Mouse (Mus musculus) forebrain, embryonic 11.5 days (tissue): ENCODE results near the gene Izumo1. TPM values are rescaled to one million over a fixed set of nuclear protein-coding genes. Genes with fewer than 3 reads are reported as not detected.

Experiments used
- ATAC-seq: fragments of 200-750 bp; cut with Nextera tagmentation; replicated peaks from 2 replicates; pipeline ENCODE4 v1.8.0; 2017; ENCODE audit warnings: moderate TSS enrichment; ENCODE audit not compliant: low FRiP score
- DNase-seq: peaks from one replicate; pipeline ENCODE4 v3.0.0-alpha.2; 2017; ENCODE audit warnings: low spot score
- H3K27ac ChIP-seq: fragments of 300-500 bp; sonication (generic); 2 replicates; pipeline ENCODE4 v1.5.1; 2014; ENCODE audit warnings: low read depth, low read length
- H3K27me3 ChIP-seq: fragments of 300-500 bp; sonication (generic); 2 replicates; pipeline ENCODE4 v1.6.1; 2014; ENCODE audit warnings: mild to moderate bottlenecking, low read length, mixed read lengths; ENCODE audit not compliant: control insufficient read depth, insufficient read depth
- H3K36me3 ChIP-seq: fragments of 300-500 bp; sonication (generic); 2 replicates; pipeline ENCODE4 v1.6.1; 2014; ENCODE audit warnings: mild to moderate bottlenecking, low read length, moderate library complexity, mixed read lengths; ENCODE audit not compliant: control insufficient read depth, insufficient read depth
- H3K4me1 ChIP-seq: fragments of 300-500 bp; sonication (generic); replicated peaks from 2 replicates; pipeline ENCODE4 v1.6.1; 2014; ENCODE audit warnings: low read length, mixed read lengths; ENCODE audit not compliant: control insufficient read depth, insufficient read depth
- H3K4me2 ChIP-seq: fragments of 300-500 bp; sonication (generic); 2 replicates; pipeline ENCODE4 v1.6.1; 2014; ENCODE audit warnings: low read depth, mild to moderate bottlenecking, low read length, moderate library complexity, mixed read lengths; ENCODE audit not compliant: severe bottlenecking
- H3K4me3 ChIP-seq: fragments of 300-500 bp; sonication (generic); 2 replicates; pipeline ENCODE4 v1.5.1; 2014; ENCODE audit warnings: low read depth, low read length
- H3K9ac ChIP-seq: fragments of 300-500 bp; sonication (generic); 2 replicates; pipeline ENCODE4 v1.6.1; 2014; ENCODE audit warnings: low read length
- H3K9me3 ChIP-seq: fragments of 300-500 bp; sonication (generic); 2 replicates; pipeline ENCODE4 v1.6.1; 2016; ENCODE audit warnings: low read length, mixed read lengths; ENCODE audit not compliant: control insufficient read depth
- WGBS: fragments of 180-500 bp; shearing (Covaris S2); extraction: QIAGEN DNeasy Blood & Tissue Kit; methylation state at CpG from one replicate; pipeline ENCODE4 v1.1.7; 2014; 5-methylcytosine and 5-hydroxymethylcytosine counted together
- polyA plus RNA-seq: library from polyadenylated mRNA; unstranded; fragments of >200 nt; fragmentation: Nextera tagmentation; extraction: Ambion mirVana; gene quantifications from 2 replicates; pipeline ENCODE4 v1.2.1, GENCODE M21; 2014

Izumo1 gene
- polyA plus RNA-seq, 1 experiment from 2014 or later: not detected

DNA sequence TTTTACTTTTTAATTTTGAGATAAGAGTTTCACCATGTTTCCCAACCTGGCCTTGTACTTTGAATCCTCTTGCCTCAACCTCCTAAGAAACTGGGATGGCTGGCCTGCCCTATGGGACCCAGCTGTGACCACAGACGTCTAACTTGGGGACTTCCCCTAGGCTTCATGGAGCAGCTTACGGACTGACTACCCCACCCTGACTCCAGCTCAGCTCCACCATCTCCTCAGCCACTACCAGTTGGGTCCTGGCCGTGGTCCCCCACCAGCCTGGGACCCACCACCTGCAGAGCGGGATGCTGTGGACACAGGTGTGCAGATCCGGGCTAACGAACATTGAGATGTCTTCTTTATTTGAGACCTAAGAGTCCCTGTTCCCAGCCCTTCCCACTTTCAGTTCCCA is 16.1 kb downstream of the Izumo1 start:
- Histone ChIP-seq H3K36me3 (no peaks in the 10 kb centered on the region), H3K4me1 (peaks cover 6% of the 10 kb centered on the region), H3K27me3 (no peaks in the 10 kb centered on the region), H3K4me3 (no peak overlapping the region), H3K4me2 (peak overlapping the region; percentile 53; the same call in 1 of the 2 replicates), H3K9ac (no peak overlapping the region), H3K9me3 (no peaks in the 10 kb centered on the region; the same call in 1 of the 2 replicates), H3K27ac (no peak overlapping the region)
- DNase-seq (no peak), ATAC-seq (no peak)
- 95% methylated on average over 6 of the region's 6 CpGs for WGBS

DNA sequence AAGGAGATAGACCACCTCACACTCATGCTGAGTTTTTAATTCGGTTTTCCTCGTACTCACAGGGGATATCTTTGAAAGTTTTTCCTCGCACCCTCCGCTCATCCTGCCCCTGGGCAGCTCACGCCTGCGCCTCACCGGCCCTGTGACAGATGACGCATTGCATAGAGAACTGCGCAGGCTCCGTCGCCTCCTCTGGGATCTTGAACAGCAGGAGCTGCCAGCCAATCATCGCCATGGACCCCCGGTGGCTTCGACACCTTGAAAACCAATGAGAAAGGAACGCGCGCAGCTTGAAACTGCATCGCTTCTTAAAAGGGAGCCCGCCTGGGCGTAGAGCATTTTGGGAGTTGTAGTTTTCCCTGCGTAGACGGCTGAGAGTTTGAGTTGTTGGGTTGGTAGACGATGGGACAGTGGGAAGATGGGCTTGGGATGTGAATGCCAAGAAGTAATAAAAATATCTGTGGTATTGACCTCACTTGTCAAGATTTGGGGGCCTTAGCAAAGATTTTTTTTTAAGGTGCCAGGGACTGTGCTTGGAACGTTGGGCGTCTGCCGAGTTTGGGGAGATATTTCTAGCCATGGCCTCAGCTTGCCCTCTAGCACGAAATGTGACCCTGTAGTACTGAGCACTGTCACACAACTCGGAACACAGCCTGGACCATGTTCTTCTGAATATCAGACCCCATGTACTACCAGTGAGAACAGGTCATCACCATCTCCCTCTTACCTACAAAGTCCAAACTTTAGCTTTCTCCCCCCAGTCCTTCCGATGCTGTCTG is 17.2 kb downstream of the Izumo1 start:
- peak overlapping the region; percentile 53 for H3K4me2 ChIP-seq
- peaks cover 9% of the 10 kb centered on the region for H3K4me1 ChIP-seq
- ATAC-seq (peak; percentile 85), DNase-seq (peak; percentile 96)
- H3K4me3 ChIP-seq: peak overlapping the region; percentile 21
- no peak overlapping the region for H3K27ac ChIP-seq
- 18% methylated on average over 29 of the region's 29 CpGs for WGBS
- no peaks in the 10 kb centered on the region; the same call in 1 of the 2 replicates for H3K9me3 ChIP-seq
- peak overlapping the region; percentile 45 for H3K9ac ChIP-seq
- H3K36me3 ChIP-seq: no peaks in the 10 kb centered on the region
- no peaks in the 10 kb centered on the region for H3K27me3 ChIP-seq

GRCm38 (mm10) chr7:45639561-45640027 is 18.0 kb downstream of the Izumo1 start, which contains the start of gene Mamstr:
TSS of gene Mamstr (plus strand) at chr7:45639977.
- ATAC-seq: no peak
- no peaks in the 10 kb centered on the region for H3K27me3 ChIP-seq
- H3K4me2 ChIP-seq: no peak within 1 kb of the TSS
- no peaks in the 10 kb centered on the region; the same call in 1 of the 2 replicates for H3K9me3 ChIP-seq
- no peak within 1 kb of the TSS for H3K9ac ChIP-seq
- H3K4me3 ChIP-seq: no peak within 1 kb of the TSS; the same call in 1 of the 2 replicates
- 18% methylated on average over 19 of the region's 19 CpGs for WGBS
- DNase-seq: no peak
- no peaks in the 10 kb centered on the region for H3K36me3 ChIP-seq
- no peak within 1 kb of the TSS for H3K27ac ChIP-seq
- peaks cover 13% of the 10 kb centered on the region for H3K4me1 ChIP-seq

GRCm38 (mm10) chr7:45640191-45640957 is 18.8 kb downstream of the Izumo1 start:
- H3K4me2 ChIP-seq: no peak overlapping the region
- H3K27ac ChIP-seq: no peak overlapping the region
- peaks cover 15% of the 10 kb centered on the region for H3K4me1 ChIP-seq
- WGBS: 73% methylated on average over 19 of the region's 19 CpGs
- H3K36me3 ChIP-seq: no peaks in the 10 kb centered on the region
- no peaks in the 10 kb centered on the region; the same call in 1 of the 2 replicates for H3K9me3 ChIP-seq
- DNase-seq (no peak), ATAC-seq (no peak)
- H3K9ac ChIP-seq: no peak overlapping the region
- H3K4me3 ChIP-seq: no peak overlapping the region
- no peaks in the 10 kb centered on the region for H3K27me3 ChIP-seq

DNA sequence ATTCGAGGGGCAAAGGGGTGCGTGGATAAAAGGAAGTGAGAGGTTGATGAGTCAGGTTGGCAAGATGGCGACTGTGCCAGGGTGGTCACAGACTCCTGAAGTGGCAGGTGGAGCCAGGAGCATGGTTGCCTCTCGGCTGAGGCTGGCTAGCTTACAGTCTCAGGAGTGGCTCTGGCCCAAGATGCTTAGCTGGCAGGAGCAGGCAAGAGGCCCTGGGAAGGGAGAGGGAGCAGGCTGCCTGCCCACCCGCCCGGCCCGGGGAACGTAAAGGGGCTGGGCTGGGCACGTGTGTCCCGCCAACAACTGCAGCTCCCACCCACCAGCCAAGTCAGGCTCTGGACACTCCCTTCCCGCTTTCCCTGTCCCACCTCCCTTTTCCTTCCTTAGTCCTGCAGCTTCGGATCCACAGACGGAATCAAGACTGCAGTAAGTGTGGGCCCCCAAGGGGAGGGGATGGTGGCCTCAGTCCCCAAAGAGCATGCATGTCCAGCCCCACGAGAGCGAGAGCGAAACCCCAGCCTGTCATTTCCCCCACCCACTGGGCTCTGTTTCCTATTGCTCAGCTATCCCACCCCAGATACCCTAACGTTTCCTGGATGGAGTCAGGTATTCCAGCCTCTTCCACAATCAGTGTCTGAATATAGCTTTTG is 19.9 kb downstream of the Izumo1 start:
- ATAC-seq (no peak), DNase-seq (no peak)
- Histone ChIP-seq H3K4me3 (no peak overlapping the region), H3K9me3 (no peaks in the 10 kb centered on the region), H3K27ac (no peak overlapping the region), H3K27me3 (no peaks in the 10 kb centered on the region), H3K36me3 (no peaks in the 10 kb centered on the region), H3K9ac (no peak overlapping the region), H3K4me2 (no peak overlapping the region), H3K4me1 (peaks cover 15% of the 10 kb centered on the region)
- 73% methylated on average over 17 of the region's 17 CpGs for WGBS

- no peak overlapping the region for H3K9ac ChIP-seq
- ATAC-seq: no peak
These were observed 20.5 kb downstream of the Izumo1 start for GRCm38 (mm10) chr7:45642083-45642482.

GRCm38 (mm10) chr7:45642503-45643255 is 21.1 kb downstream of the Izumo1 start:
- no peak for DNase-seq
- Histone ChIP-seq H3K36me3 (no peaks in the 10 kb centered on the region), H3K9ac (peak overlapping the region; percentile 86), H3K27ac (peak overlapping the region; percentile 82), H3K27me3 (no peaks in the 10 kb centered on the region), H3K4me3 (peak overlapping the region; percentile 44), H3K4me2 (peak overlapping the region; percentile 90), H3K9me3 (no peaks in the 10 kb centered on the region), H3K4me1 (peaks cover 15% of the 10 kb centered on the region)
- WGBS: 36% methylated on average over 16 of the region's 16 CpGs
- ATAC-seq: no peak

More at GRCm38 (mm10) chr7:45642083-45642482, 20.5 kb downstream of the Izumo1 start:
- no peaks in the 10 kb centered on the region for H3K36me3 ChIP-seq
- no peak overlapping the region for H3K27ac ChIP-seq
- no peak for DNase-seq
- H3K27me3 ChIP-seq: no peaks in the 10 kb centered on the region
- 87% methylated on average over 5 of the region's 5 CpGs for WGBS
- peaks cover 15% of the 10 kb centered on the region for H3K4me1 ChIP-seq
- H3K9me3 ChIP-seq: no peaks in the 10 kb centered on the region
- no peak overlapping the region for H3K4me3 ChIP-seq
- no peak overlapping the region for H3K4me2 ChIP-seq
